Mouse (Mus musculus) kidney, embryonic 16.5 days (tissue): ENCODE measurements at regions not wholly inside any gene's neighbourhood (a gene's known extent, or its start where the extent isn't known, plus 50 kb on each side); places are given as distances from the start of the nearest gene placed in this dataset.

ENCODE experiments used
- ATAC-seq: fragments of 200-750 bp; cut with Nextera tagmentation; 2 replicates; pipeline ENCODE4 v1.8.0; 2017; ENCODE audit warnings: moderate TSS enrichment; ENCODE audit not compliant: low FRiP score, low TSS enrichment
- H3K27ac ChIP-seq: fragments of 300-500 bp; sonication (generic); 2 replicates; pipeline ENCODE4 v1.5.1; 2014; ENCODE audit warnings: low read length
- H3K27me3 ChIP-seq: fragments of 300-500 bp; sonication (generic); 2 replicates; pipeline ENCODE4 v1.6.1; 2014; ENCODE audit warnings: low read length, control low read depth, mixed read lengths; ENCODE audit not compliant: insufficient read depth
- H3K36me3 ChIP-seq: fragments of 300-500 bp; sonication (generic); 2 replicates; pipeline ENCODE4 v1.6.1; 2014; ENCODE audit warnings: low read length, control low read depth, mixed read lengths; ENCODE audit not compliant: insufficient read depth
- H3K4me1 ChIP-seq: fragments of 300-500 bp; sonication (generic); 2 replicates; pipeline ENCODE4 v1.6.1; 2014; ENCODE audit warnings: low read length, control low read depth, mixed read lengths; ENCODE audit not compliant: insufficient read depth
- H3K4me2 ChIP-seq: fragments of 300-500 bp; sonication (generic); replicated peaks from 2 replicates; pipeline ENCODE4 v1.6.1; 2014; ENCODE audit warnings: low read depth, low read length
- H3K4me3 ChIP-seq: fragments of 300-500 bp; sonication (generic); 2 replicates; pipeline ENCODE4 v1.5.1; 2014; ENCODE audit warnings: mild to moderate bottlenecking, low read length
- H3K9ac ChIP-seq: fragments of 300-500 bp; sonication (generic); replicated peaks from 2 replicates; pipeline ENCODE4 v1.6.1; 2014; ENCODE audit warnings: low read length
- H3K9me3 ChIP-seq: fragments of 300-500 bp; sonication (generic); 2 replicates; pipeline ENCODE4 v1.6.1; 2016; ENCODE audit warnings: low read length, control low read depth
- WGBS: fragments of 180-500 bp; shearing (Covaris S2); extraction: QIAGEN DNeasy Blood & Tissue Kit; methylation state at CpG from one replicate; pipeline ENCODE4 v1.1.7; 2014; 5-methylcytosine and 5-hydroxymethylcytosine counted together

- peaks cover 4% of the 10 kb centered on the region; the same call in 1 of the 2 replicates for H3K9me3 ChIP-seq
- no peak overlapping the region for H3K4me2 ChIP-seq
- H3K4me3 ChIP-seq = no peak overlapping the region
- no peaks in the 10 kb centered on the region for H3K27me3 ChIP-seq
- no peak for ATAC-seq
- no peak overlapping the region for H3K27ac ChIP-seq
- H3K36me3 ChIP-seq = no peaks in the 10 kb centered on the region
- H3K4me1 ChIP-seq = no peaks in the 10 kb centered on the region
- 56% methylated on average over 8 of the region's 8 CpGs for WGBS
- no peak overlapping the region for H3K9ac ChIP-seq
Measured at GRCm38 (mm10) chr8:79828763-79829542, 117.3 kb downstream of the Anapc10 start.

- no peak for ATAC-seq
Measured at GRCm38 (mm10) chr8:79829543-79829890, 117.9 kb downstream of the Anapc10 start.

DNA sequence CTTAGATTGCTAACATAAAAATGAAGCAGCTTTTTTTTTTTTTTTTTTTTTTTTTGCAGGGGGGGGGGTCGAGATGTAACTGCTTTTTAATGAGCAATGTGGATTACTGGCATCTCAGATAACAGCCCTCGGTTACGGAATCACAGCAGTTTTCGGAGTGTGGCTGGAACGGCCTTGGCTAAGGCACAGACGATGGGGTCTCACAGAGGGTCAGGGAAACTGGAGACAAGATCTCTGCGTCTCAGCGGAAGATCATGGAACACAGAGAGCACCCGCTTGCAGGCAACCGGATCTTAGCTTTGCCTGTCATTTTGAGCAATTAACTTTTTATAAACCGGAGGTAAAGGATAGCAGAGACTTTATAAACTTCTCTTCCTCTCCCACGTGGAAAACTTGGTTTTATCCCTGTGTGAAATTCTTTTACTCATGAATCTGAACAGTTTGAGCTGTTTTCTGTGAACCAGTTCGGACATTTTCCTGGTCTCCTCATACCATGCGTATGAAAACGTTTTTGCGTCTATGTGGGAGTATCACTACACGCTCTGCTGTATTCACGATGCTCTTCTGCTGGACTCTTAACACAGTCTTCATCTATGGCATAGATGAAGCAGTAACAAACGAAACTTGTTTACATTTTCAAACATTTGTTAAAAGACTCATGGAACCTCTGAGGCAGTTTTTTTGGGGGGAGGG, 118.5 kb downstream of the Anapc10 start:
- H3K4me3 ChIP-seq = peak overlapping the region; percentile 26
- WGBS = 34% methylated on average over 19 of the region's 19 CpGs
- no peaks in the 10 kb centered on the region for H3K36me3 ChIP-seq
- H3K27ac ChIP-seq = no peak overlapping the region
- peak overlapping the region; percentile 40 for H3K4me2 ChIP-seq
- no peaks in the 10 kb centered on the region for H3K4me1 ChIP-seq
- peaks cover 4% of the 10 kb centered on the region; the same call in 1 of the 2 replicates for H3K9me3 ChIP-seq
- H3K27me3 ChIP-seq = no peaks in the 10 kb centered on the region
- ATAC-seq = no peak
- H3K9ac ChIP-seq = no peak overlapping the region

More at GRCm38 (mm10) chr8:79829543-79829890, 117.9 kb downstream of the Anapc10 start:
- Histone ChIP-seq H3K4me3 (no peak overlapping the region), H3K9me3 (peaks cover 4% of the 10 kb centered on the region; the same call in 1 of the 2 replicates), H3K4me2 (no peak overlapping the region), H3K4me1 (no peaks in the 10 kb centered on the region), H3K27me3 (no peaks in the 10 kb centered on the region), H3K27ac (no peak overlapping the region), H3K9ac (no peak overlapping the region), H3K36me3 (no peaks in the 10 kb centered on the region)
- 51% methylated on average over 11 of the region's 11 CpGs for WGBS

DNA sequence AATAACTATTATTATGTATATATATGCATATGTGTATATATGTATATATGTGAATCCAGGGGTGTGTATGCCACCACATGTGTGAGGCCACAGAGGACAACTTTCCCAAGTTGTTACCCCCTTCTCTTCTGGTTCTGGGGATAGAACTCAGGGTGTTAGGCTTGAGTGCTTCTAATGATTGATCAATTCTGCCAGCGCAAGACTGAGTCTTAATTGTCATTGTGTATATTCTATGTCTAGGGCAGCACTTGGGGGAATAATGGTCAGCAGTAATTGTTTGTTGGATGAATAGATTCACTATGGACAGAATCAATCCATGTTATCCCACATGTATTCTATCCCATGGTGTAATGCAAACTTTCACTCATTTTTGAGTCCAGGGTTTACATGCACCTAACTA, 127.3 kb downstream of the Anapc10 start:
- ATAC-seq = no peak
- Histone ChIP-seq H3K4me3 (no peak overlapping the region), H3K4me2 (no peak overlapping the region), H3K27me3 (no peaks in the 10 kb centered on the region), H3K27ac (no peak overlapping the region), H3K36me3 (no peaks in the 10 kb centered on the region), H3K9me3 (no peaks in the 10 kb centered on the region), H3K9ac (no peak overlapping the region), H3K4me1 (no peaks in the 10 kb centered on the region)
- 92% methylated on average over 1 of the region's 1 CpGs for WGBS

- no peaks in the 10 kb centered on the region for H3K36me3 ChIP-seq
- H3K4me3 ChIP-seq = no peak overlapping the region
- no peak for ATAC-seq
- H3K4me2 ChIP-seq = no peak overlapping the region
- no peaks in the 10 kb centered on the region for H3K27me3 ChIP-seq
- H3K9me3 ChIP-seq = no peaks in the 10 kb centered on the region
- H3K27ac ChIP-seq = no peak overlapping the region
- WGBS = 71% methylated on average over 7 of the region's 7 CpGs
- H3K4me1 ChIP-seq = 0 out of 2 replicates have a peak, but pooled peaks cover 5% of the 10 kb centered on the region
- no peak overlapping the region for H3K9ac ChIP-seq
Measured at GRCm38 (mm10) chr8:79849982-79850514, 138.4 kb downstream of the Anapc10 start.

DNA sequence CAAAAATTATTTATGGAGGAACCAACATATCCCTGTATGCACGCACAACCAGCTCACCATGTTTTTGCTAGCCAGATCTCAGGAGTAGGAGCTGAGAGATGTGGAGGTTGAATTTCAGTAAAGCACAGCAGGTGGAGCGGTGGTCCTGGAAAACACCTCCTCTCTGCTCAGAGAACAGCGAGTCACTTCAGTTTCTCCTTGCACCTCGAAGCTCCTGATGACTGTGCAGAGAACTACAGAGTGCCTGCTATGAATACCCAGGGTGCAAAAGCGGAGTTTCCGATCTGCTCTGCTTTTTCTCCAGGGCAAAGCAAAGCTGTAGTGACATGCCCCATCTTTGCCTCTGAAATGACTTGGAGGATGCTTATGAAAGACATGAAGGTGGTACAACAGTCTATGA, 138.9 kb downstream of the Anapc10 start:
- Histone ChIP-seq H3K9ac (no peak overlapping the region), H3K36me3 (no peaks in the 10 kb centered on the region), H3K9me3 (no peaks in the 10 kb centered on the region), H3K27me3 (no peaks in the 10 kb centered on the region), H3K4me3 (no peak overlapping the region), H3K4me2 (no peak overlapping the region), H3K4me1 (0 out of 2 replicates have a peak, but pooled peaks cover 5% of the 10 kb centered on the region), H3K27ac (no peak overlapping the region)
- 72% methylated on average over 6 of the region's 6 CpGs for WGBS
- ATAC-seq = no peak

DNA sequence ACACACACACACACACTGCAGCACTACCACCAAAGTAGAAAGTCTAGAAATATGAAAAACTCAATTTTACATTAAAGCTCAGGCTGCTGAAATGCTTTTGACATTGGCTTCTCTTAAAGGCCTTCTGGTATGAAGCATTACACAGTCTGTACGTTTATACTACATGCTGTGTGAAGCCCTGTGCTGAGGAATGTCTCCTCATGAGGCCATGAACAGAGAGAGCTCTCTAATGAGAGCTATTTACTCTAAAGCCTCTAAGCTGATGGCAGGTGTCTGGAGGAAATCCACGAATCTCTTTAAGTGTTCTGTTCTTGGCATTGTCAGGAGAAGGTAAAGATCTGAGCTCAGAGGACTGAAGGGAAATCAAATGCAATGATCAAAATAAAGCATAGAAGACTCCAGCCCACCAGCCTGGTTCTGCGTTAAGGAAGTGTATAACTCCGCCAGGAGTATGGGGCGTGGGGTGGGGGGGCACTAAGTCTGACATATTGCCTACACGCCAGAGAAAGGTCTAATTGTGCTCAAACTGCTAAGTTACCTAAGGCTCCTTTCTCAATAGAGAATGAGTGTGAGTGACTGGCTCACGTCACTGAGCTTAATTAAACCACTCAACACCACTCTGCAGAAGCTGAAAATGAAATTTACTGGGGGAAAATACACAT, 160.9 kb downstream of the Anapc10 start:
- no peak overlapping the region for H3K4me2 ChIP-seq
- no peaks in the 10 kb centered on the region for H3K27me3 ChIP-seq

GRCm38 (mm10) chr8:79907971-79908370, 149.8 kb downstream of the Hhip start:
- 37% methylated on average over 6 of the region's 6 CpGs for WGBS

More for the DNA sequence above, 160.9 kb downstream of the Anapc10 start:
- no peak overlapping the region for H3K4me3 ChIP-seq
- no peak overlapping the region for H3K9ac ChIP-seq
- H3K36me3 ChIP-seq = no peaks in the 10 kb centered on the region
- no peaks in the 10 kb centered on the region for H3K4me1 ChIP-seq
- no peak overlapping the region for H3K27ac ChIP-seq
- H3K9me3 ChIP-seq = no peaks in the 10 kb centered on the region
- 78% methylated on average over 7 of the region's 7 CpGs for WGBS
- ATAC-seq = no peak

More at GRCm38 (mm10) chr8:79907971-79908370, 149.8 kb downstream of the Hhip start:
- H3K4me3 ChIP-seq = no peak overlapping the region
- no peaks in the 10 kb centered on the region for H3K36me3 ChIP-seq
- no peaks in the 10 kb centered on the region for H3K9me3 ChIP-seq
- no peak for ATAC-seq
- no peak overlapping the region for H3K27ac ChIP-seq
- H3K27me3 ChIP-seq = no peaks in the 10 kb centered on the region
- no peak overlapping the region for H3K9ac ChIP-seq
- no peaks in the 10 kb centered on the region for H3K4me1 ChIP-seq
- H3K4me2 ChIP-seq = no peak overlapping the region
